Mouse (Mus musculus) small intestine, adult 2 months (tissue): ENCODE measurements around the gene Ins1. TPM values are rescaled to one million over a fixed set of nuclear protein-coding genes. Genes with fewer than 3 reads are reported as not detected.

Experiments used
- H3K27ac ChIP-seq: fragments of 200-500 bp; 2 replicates; pipeline ENCODE4 v1.5.1; 2012; ENCODE audit warnings: low read depth, low read length, control low read depth, inconsistent platforms; ENCODE audit not compliant: insufficient read depth
- H3K27me3 ChIP-seq: fragments of 200-500 bp; 2 replicates; pipeline ENCODE4 v1.6.1; 2012; ENCODE audit warnings: mild to moderate bottlenecking, moderate library complexity, low read length, inconsistent platforms; ENCODE audit not compliant: control insufficient read depth, insufficient read depth
- H3K36me3 ChIP-seq: fragments of 200-500 bp; 2 replicates; pipeline ENCODE4 v1.6.1; 2012; ENCODE audit warnings: mild to moderate bottlenecking, low read length, control low read depth, inconsistent platforms; ENCODE audit not compliant: control insufficient read depth, insufficient read depth
- H3K4me1 ChIP-seq: fragments of 200-500 bp; 2 replicates; pipeline ENCODE4 v1.6.1; 2012; ENCODE audit warnings: low read length, inconsistent platforms, mixed read lengths; ENCODE audit not compliant: control insufficient read depth, insufficient read depth, insufficient read length
- H3K4me3 ChIP-seq: fragments of 200-500 bp; 2 replicates; pipeline ENCODE4 v1.5.1; 2012; ENCODE audit warnings: low read depth, mild to moderate bottlenecking, control low read depth, inconsistent platforms, low read length, moderate library complexity
- CTCF ChIP-seq: fragments of 200-500 bp; IDR thresholded peaks from 2 replicates; pipeline ENCODE4 v1.5.1; 2012; ENCODE audit warnings: low read depth, mild to moderate bottlenecking, control low read depth, inconsistent platforms, low read length, moderate library complexity, mixed read lengths; ENCODE audit not compliant: insufficient replicate concordance, insufficient read length; ENCODE audit errors: extremely low read depth
- POLR2A ChIP-seq: fragments of 200-500 bp; IDR thresholded peaks from 2 replicates; pipeline ENCODE4 v1.6.1; 2012; ENCODE audit warnings: low read depth, mild to moderate bottlenecking, control low read depth, inconsistent platforms, low read length, moderate library complexity
- polyA plus RNA-seq: library from polyadenylated mRNA; depleted of rRNA; stranded (reverse); fragments of >200 nt; gene quantifications from 2 replicates; pipeline ENCODE4 v1.2.3, GENCODE M21; 2012; rRNA removed

Ins1 gene
- polyA plus RNA-seq, result 15.4 TPM in 1 of 2 replicates, not detected in the other

DNA sequence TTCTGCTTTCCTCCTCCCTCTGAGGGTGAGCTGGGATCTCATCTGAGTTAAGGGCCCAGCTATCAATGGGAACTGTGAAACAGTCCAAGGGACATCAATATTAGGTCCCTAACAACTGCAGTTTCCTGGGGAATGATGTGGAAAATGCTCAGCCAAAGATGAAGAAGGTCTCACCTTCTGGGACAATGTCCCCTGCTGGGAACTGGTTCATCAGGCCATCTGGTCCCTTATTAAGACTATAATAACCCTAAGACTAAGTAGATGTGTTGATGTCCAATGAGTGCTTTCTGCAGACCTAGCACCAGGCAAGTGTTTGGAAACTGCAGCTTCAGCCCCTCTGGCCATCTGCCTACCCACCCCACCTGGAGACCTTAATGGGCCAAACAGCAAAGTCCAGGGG, at the start of gene Ins1:
TSS of gene Ins1 (plus strand) at position 301 of the 400 bp plus-strand sequence.
- Histone ChIP-seq H3K36me3 (no peaks in the 10 kb centered on the region), H3K27me3 (no peaks in the 10 kb centered on the region; the same call in 1 of the 2 replicates), H3K4me1 (no peaks in the 10 kb centered on the region), H3K4me3 (no peak within 1 kb of the TSS), H3K27ac (no peak within 1 kb of the TSS)
- TF ChIP-seq POLR2A (no peak), CTCF (no peak)
